Mouse (Mus musculus) heart, embryonic 15.5 days (tissue): ENCODE data around the gene Nectin3. TPM values are rescaled to one million over a fixed set of nuclear protein-coding genes. Genes with fewer than 3 reads are reported as not detected.

Experiments
- ATAC-seq: fragments of 200-750 bp; cut with Nextera tagmentation; replicated peaks from 2 replicates; pipeline ENCODE4 v1.8.0; 2017; ENCODE audit warnings: low read depth, moderate TSS enrichment; ENCODE audit not compliant: insufficient number of reproducible peaks, insufficient read depth, low FRiP score
- H3K27ac ChIP-seq: fragments of 300-500 bp; sonication (generic); 2 replicates; pipeline ENCODE4 v1.5.1; 2015; ENCODE audit warnings: mild to moderate bottlenecking, inconsistent platforms
- H3K27me3 ChIP-seq: fragments of 300-500 bp; sonication (generic); 2 replicates; pipeline ENCODE4 v1.6.1; 2015; ENCODE audit warnings: inconsistent platforms
- H3K36me3 ChIP-seq: fragments of 300-500 bp; sonication (generic); 2 replicates; pipeline ENCODE4 v1.6.1; 2015; ENCODE audit warnings: mild to moderate bottlenecking, inconsistent platforms
- H3K4me1 ChIP-seq: fragments of 300-500 bp; sonication (generic); replicated peaks from 2 replicates; pipeline ENCODE4 v1.6.1; 2015; ENCODE audit warnings: inconsistent platforms
- H3K4me2 ChIP-seq: fragments of 300-500 bp; sonication (generic); 2 replicates; pipeline ENCODE4 v1.6.1; 2015; ENCODE audit warnings: inconsistent platforms, mild to moderate bottlenecking, moderate library complexity
- H3K4me3 ChIP-seq: fragments of 300-500 bp; sonication (generic); 2 replicates; pipeline ENCODE4 v1.5.1; 2015; ENCODE audit warnings: mild to moderate bottlenecking, inconsistent platforms
- H3K9ac ChIP-seq: fragments of 300-500 bp; sonication (generic); 2 replicates; pipeline ENCODE4 v1.6.1; 2015; ENCODE audit warnings: mild to moderate bottlenecking, inconsistent platforms
- H3K9me3 ChIP-seq: fragments of 300-500 bp; sonication (generic); replicated peaks from 2 replicates; pipeline ENCODE4 v1.6.1; 2016; ENCODE audit warnings: inconsistent platforms
- WGBS: fragments of 180-500 bp; shearing (Covaris S2); methylation state at CpG from one replicate; pipeline ENCODE4 v1.1.7; 2015; ENCODE audit warnings: mixed read lengths; 5-methylcytosine and 5-hydroxymethylcytosine counted together
- polyA plus RNA-seq: library from polyadenylated mRNA; unstranded; fragments of >200 nt; fragmentation: Nextera tagmentation; extraction: Ambion mirVana; gene quantifications from 2 replicates; pipeline ENCODE4 v1.2.1, GENCODE M21; 2015

The Nectin3 gene
- polyA plus RNA-seq, 1 experiment from 2014 or later = 16.1 TPM

- H3K9ac ChIP-seq = no peak overlapping the region
- H3K4me1 ChIP-seq = no peaks in the 10 kb centered on the region; the same call in 1 of the 2 replicates
- ATAC-seq = no peak
- 65% methylated on average over 3 of the region's 3 CpGs for WGBS
- H3K9me3 ChIP-seq = no peaks in the 10 kb centered on the region
- H3K27me3 ChIP-seq = no peaks in the 10 kb centered on the region
- H3K36me3 ChIP-seq = no peaks in the 10 kb centered on the region
- no peak overlapping the region for H3K4me2 ChIP-seq
- H3K4me3 ChIP-seq = no peak overlapping the region
- H3K27ac ChIP-seq = no peak overlapping the region
Observed at GRCm38 (mm10) chr16:46410739-46411057, 87.6 kb downstream of the Nectin3 start.

DNA sequence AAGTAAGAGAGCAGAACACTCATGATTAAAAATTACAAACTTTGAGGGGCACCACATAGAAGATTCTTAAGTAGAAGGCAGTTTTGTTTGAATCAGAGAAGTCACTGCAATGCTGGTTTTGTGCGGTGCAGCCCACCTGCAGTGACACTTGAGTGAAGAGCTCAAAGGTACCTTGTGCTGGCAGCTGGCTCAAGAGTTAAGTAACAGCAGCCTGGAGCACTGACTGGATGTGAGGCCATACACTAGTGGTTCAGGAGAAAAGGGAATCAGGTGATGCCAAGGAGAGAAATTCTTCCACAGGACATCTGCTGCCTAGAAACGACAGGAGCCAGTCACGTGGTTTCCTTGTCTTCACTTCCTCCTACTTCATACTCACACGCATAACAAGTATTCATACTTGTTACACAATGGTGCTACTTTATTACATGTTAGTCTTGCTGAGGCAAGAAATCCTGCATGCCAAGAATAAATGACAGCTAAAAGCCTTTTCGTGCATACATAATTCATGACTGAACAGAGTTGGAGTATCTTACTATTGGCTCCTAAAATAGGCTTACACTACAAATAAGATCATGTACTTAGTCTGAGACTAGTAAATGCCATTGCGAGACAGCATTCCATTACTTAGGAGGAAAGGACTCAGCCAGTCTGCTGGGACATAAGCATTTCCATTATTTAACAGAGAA is 88.1 kb downstream of the Nectin3 start:
- 72% methylated on average over 6 of the region's 6 CpGs for WGBS
- H3K4me2 ChIP-seq = no peak overlapping the region
- ATAC-seq = no peak
- H3K4me1 ChIP-seq = no peaks in the 10 kb centered on the region; the same call in 1 of the 2 replicates
- H3K27ac ChIP-seq = no peak overlapping the region
- no peaks in the 10 kb centered on the region for H3K9me3 ChIP-seq
- no peak overlapping the region for H3K4me3 ChIP-seq
- H3K9ac ChIP-seq = no peak overlapping the region
- H3K36me3 ChIP-seq = no peaks in the 10 kb centered on the region
- no peaks in the 10 kb centered on the region for H3K27me3 ChIP-seq

- no peak overlapping the region for H3K9ac ChIP-seq
- no peaks in the 10 kb centered on the region; the same call in 1 of the 2 replicates for H3K4me1 ChIP-seq
- WGBS = 85% methylated on average over 15 of the region's 15 CpGs
- ATAC-seq = no peak
- no peaks in the 10 kb centered on the region for H3K9me3 ChIP-seq
- H3K27ac ChIP-seq = no peak overlapping the region
- H3K36me3 ChIP-seq = no peaks in the 10 kb centered on the region
- no peaks in the 10 kb centered on the region for H3K27me3 ChIP-seq
- H3K4me3 ChIP-seq = no peak overlapping the region
- no peak overlapping the region for H3K4me2 ChIP-seq
Observed at GRCm38 (mm10) chr16:46407997-46408396, 90.3 kb downstream of the Nectin3 start.

DNA sequence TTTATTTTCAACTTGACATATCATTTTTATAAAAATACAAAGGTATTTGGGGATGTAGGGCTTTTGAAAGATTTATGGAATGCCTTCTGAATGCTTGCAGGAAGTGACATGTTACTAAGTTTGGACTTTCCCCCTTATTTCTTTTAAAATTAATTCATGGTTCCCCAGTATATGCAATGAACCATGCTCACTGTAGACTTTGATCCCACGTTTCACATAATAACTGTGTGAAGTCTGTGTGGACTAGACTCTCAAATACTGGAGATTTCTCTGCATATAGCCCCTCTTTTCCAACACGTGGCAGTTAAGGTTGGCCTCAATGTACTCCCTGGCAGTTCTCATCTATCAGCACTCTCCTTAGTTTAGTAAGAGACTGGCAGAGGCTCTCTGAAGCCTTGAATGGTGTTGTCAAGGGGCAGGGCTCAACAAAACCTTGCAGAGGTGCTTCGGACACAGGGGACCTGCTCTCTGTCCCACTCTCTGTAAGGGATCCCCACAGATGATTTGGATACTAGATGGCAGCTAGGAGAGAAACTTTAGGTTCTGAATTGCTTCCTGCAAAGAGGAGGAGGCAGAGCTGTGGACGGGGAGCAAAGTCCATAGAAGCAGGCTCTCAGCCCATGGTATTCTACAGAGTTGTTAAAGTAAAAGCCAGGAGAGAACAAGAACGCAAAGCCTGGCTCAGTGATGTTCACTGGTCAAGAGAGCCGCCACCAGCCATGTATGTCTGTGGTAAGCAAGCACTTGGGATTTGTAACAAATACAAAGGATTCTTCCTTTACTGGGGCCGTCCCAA is 91.3 kb downstream of the Nectin3 start:
- ATAC-seq = no peak
- H3K9ac ChIP-seq = no peak overlapping the region
- 89% methylated on average over 7 of the region's 7 CpGs for WGBS

GRCm38 (mm10) chr16:46397945-46398344 is 100.4 kb downstream of the Nectin3 start:
- Histone ChIP-seq H3K9ac (no peak overlapping the region), H3K27ac (no peak overlapping the region), H3K36me3 (no peaks in the 10 kb centered on the region), H3K4me3 (no peak overlapping the region), H3K27me3 (no peaks in the 10 kb centered on the region), H3K4me1 (no peaks in the 10 kb centered on the region), H3K4me2 (no peak overlapping the region), H3K9me3 (no peaks in the 10 kb centered on the region)
- WGBS = 82% methylated on average over 4 of the region's 4 CpGs
- ATAC-seq = no peak

More for the DNA sequence above, 91.3 kb downstream of the Nectin3 start:
- Histone ChIP-seq H3K9me3 (no peaks in the 10 kb centered on the region), H3K4me2 (no peak overlapping the region), H3K4me3 (no peak overlapping the region), H3K4me1 (no peaks in the 10 kb centered on the region; the same call in 1 of the 2 replicates), H3K36me3 (no peaks in the 10 kb centered on the region), H3K27ac (no peak overlapping the region), H3K27me3 (no peaks in the 10 kb centered on the region)

DNA sequence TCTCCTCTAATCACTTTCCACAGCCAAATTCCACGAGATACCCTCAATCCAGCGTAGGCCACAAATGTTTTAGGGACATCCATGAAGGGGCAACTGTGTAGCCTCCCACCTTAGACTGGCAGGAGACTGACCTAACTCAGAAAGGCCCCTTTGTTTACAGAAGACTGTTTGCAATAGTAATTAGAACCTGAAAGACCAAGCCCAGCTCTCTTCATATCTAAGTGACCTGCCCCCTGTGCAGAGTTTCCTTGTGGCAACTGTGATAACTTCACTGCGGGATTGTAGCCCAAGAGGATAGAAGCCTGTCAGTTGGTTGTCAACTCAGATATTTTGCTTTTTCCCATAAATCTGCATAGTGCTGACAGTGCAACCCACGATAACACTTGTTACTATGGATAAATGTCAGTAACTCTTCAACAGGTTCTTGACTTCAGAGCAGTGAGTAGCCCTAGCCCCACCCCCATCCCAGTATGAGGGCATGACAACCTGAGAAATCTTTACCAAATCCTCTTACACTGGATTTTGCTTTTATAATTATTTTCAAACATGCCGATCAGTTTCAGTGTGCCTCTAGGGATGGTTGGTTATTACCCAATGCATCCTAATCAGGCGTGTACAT is 108.8 kb downstream of the Nectin3 start:
- 63% methylated on average over 6 of the region's 6 CpGs for WGBS
- no peak overlapping the region for H3K27ac ChIP-seq
- ATAC-seq = no peak

GRCm38 (mm10) chr16:46388527-46389414 is 109.6 kb downstream of the Nectin3 start:
- Histone ChIP-seq H3K4me3 (no peak overlapping the region), H3K36me3 (no peaks in the 10 kb centered on the region), H3K4me1 (peaks cover 6% of the 10 kb centered on the region), H3K9ac (no peak overlapping the region), H3K27me3 (no peaks in the 10 kb centered on the region), H3K27ac (no peak overlapping the region), H3K4me2 (no peak overlapping the region), H3K9me3 (no peaks in the 10 kb centered on the region)
- 55% methylated on average over 11 of the region's 11 CpGs for WGBS
- ATAC-seq = no peak

More for the DNA sequence above, 108.8 kb downstream of the Nectin3 start:
- Histone ChIP-seq H3K4me1 (peaks cover 6% of the 10 kb centered on the region), H3K36me3 (no peaks in the 10 kb centered on the region), H3K27me3 (no peaks in the 10 kb centered on the region), H3K9ac (no peak overlapping the region), H3K4me3 (no peak overlapping the region), H3K9me3 (no peaks in the 10 kb centered on the region), H3K4me2 (no peak overlapping the region)

GRCm38 (mm10) chr16:46384279-46384678 is 114.0 kb downstream of the Nectin3 start:
- Histone ChIP-seq H3K4me1 (no peaks in the 10 kb centered on the region; the same call in 1 of the 2 replicates), H3K4me2 (no peak overlapping the region), H3K27ac (no peak overlapping the region), H3K4me3 (no peak overlapping the region), H3K9me3 (no peaks in the 10 kb centered on the region), H3K27me3 (no peaks in the 10 kb centered on the region), H3K9ac (no peak overlapping the region), H3K36me3 (no peaks in the 10 kb centered on the region)
- no peak for ATAC-seq
- 78% methylated on average over 5 of the region's 5 CpGs for WGBS

- H3K27me3 ChIP-seq = no peaks in the 10 kb centered on the region
- no peaks in the 10 kb centered on the region for H3K9me3 ChIP-seq
- H3K4me1 ChIP-seq = no peaks in the 10 kb centered on the region; the same call in 1 of the 2 replicates
- no peak overlapping the region for H3K4me2 ChIP-seq
- H3K4me3 ChIP-seq = no peak overlapping the region
- no peak overlapping the region for H3K9ac ChIP-seq
- ATAC-seq = no peak
- H3K27ac ChIP-seq = no peak overlapping the region
- 77% methylated on average over 4 of the region's 4 CpGs for WGBS
- no peaks in the 10 kb centered on the region for H3K36me3 ChIP-seq
Observed at GRCm38 (mm10) chr16:46383344-46383743, 115.0 kb downstream of the Nectin3 start.

GRCm38 (mm10) chr16:46376575-46376974 is 121.8 kb downstream of the Nectin3 start:
- no peak overlapping the region for H3K9ac ChIP-seq
- no peaks in the 10 kb centered on the region for H3K9me3 ChIP-seq
- no peak overlapping the region for H3K27ac ChIP-seq
- no peak for ATAC-seq
- H3K27me3 ChIP-seq = no peaks in the 10 kb centered on the region
- H3K4me1 ChIP-seq = no peaks in the 10 kb centered on the region
- no peak overlapping the region for H3K4me2 ChIP-seq
- no peaks in the 10 kb centered on the region for H3K36me3 ChIP-seq
- H3K4me3 ChIP-seq = no peak overlapping the region
- 39% methylated on average over 3 of the region's 3 CpGs for WGBS

DNA sequence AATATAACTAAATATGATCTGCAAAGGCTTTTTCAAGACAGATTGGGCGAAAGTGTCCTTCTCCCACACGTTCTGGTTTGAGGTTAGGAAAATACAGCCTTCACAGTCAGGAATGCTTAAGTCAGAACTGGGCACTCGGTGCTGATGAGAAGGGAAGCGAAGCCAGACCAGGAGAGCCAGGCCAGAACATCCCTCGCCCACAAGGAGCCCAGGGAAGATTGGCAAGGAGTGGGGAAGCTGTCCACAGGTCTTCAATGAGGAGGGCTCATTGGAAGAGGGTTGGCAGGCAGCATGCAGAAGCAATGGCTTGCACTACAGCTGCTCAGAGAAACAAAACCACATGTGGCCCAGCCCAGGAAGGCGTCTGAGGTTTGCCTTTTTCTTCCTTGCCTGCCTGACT is 136.3 kb downstream of the Nectin3 start:
- WGBS = 43% methylated on average over 6 of the region's 6 CpGs
- Histone ChIP-seq H3K27ac (no peak overlapping the region), H3K4me2 (peak overlapping the region; percentile 29), H3K27me3 (no peaks in the 10 kb centered on the region), H3K9me3 (no peaks in the 10 kb centered on the region), H3K9ac (no peak overlapping the region), H3K4me3 (no peak overlapping the region), H3K4me1 (peaks cover 9% of the 10 kb centered on the region), H3K36me3 (no peaks in the 10 kb centered on the region)
- no peak for ATAC-seq
